Mouse (Mus musculus): Measurements from ENCODE around the gene Zfp710. TPM values are rescaled to one million over a fixed set of nuclear protein-coding genes. Genes with fewer than 3 reads are reported as not detected.

Gene Zfp710
- polyA plus RNA-seq, 1 experiment from 2014 or later: 5.9 TPM

DNA sequence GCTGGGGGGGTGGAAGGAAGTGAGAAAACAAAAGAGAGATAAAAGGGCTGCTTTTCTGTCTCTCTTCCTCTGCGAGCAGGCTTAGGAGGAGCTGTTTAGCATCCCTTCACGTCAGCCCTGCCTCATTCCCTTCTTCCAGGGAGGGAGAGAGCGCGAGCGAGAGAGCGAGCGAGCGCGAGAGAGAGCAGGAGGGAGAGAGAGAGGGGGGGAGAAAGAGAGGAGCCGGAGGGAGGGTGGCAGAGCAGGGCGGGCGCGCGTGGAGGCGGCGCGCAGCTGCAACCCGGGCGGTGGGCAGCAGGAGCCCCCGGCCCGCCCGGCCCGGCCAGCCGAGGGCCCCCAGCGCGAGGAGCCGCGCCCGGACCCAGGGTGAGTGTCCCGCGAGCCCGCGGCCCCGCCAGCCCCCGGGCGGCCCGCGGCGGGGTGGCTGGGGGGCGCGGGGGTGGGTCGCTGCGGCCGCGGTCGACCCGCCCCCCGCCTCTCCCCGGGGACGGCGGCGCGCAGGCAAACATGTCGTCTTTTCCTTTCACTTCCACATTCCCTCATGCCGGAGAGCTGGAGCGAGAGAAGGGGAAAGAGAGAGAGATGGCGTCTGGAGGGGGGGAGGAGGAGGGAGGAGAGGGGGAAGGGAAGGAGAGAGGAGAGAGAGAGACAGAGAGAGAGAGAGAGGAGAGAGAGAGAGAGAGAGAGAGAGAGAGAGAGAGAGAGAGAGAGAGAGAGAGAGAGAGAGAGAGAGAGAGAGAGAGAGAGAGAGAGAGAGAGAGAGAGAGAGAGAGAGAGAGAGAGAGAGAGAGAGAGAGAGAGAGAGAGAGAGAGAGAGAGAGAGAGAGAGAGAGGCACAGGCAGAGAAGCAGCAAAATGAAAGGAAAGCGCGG is 1.7 kb downstream of the Zfp710 start:
- peaks cover 27% of the 10 kb centered on the region for H3K4me1 ChIP-seq (ENCODE audit: insufficient read depth)
- peak overlapping the region; percentile 97 for H3K4me2 ChIP-seq (ENCODE audit: low read depth, low read length)

DNA sequence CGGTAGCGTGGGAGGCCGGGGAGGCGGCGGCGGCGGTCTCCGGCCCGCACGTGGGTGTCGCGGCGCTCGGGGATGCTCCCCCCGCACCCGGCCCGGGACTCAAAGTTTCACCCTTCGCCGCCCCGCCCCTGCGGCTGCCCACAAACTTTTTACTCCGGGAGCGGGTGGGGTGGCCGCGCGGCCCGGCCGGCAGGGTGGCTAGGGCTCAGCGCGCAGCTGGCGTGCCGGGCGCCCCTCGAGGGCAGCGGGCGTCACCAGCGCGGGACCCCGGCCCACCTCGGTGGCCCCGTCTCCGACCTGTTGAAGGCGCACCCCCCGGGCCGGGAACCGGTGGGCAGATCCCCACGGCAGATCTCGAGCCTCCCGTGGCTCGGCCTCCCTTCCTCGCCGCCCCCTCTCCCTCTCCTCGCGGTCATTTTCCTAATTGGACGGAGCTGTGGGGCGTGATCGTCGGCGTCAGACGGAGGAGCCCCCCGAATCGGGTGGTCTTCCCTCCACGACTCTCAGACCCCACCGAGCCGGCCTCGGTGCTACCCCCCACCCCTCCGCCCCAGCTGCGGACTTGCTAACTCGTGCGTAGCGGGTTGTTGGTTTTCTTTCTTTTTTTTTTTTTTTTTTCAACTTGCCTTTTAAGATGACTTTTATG is 2.5 kb downstream of the Zfp710 start:
- Histone ChIP-seq H3K4me1 (ENCODE audit: insufficient read depth) (peaks cover 34% of the 10 kb centered on the region), H3K27me3 (ENCODE audit: insufficient read depth, low read length) (no peaks in the 10 kb centered on the region), H3K4me2 (ENCODE audit: low read depth, low read length) (peak overlapping the region; percentile 97), H3K9me3 (ENCODE audit: low read length) (no peaks in the 10 kb centered on the region), H3K4me3 (ENCODE audit: low read depth, low read length) (peak overlapping the region; percentile 81), H3K9ac (replicated peaks) (peak overlapping the region; percentile 90), H3K27ac (ENCODE audit: low read depth) (peak overlapping the region; percentile 99), H3K36me3 (replicated peaks; ENCODE audit: insufficient read depth, low read length) (no peaks in the 10 kb centered on the region; the same call in 1 of the 2 replicates)
- DNase-seq (peak; percentile 82), ATAC-seq (peak; percentile 43)
- TF ChIP-seq CTCF (IDR thresholded peaks at IDR 0.05; ENCODE audit: low read depth) (no peak), EP300 (IDR thresholded peaks at IDR 0.05; ENCODE audit: low read depth) (no peak)
- WGBS (ENCODE audit: insufficient replicate concordance): 1% methylated on average over 34 of the region's 71 CpGs

More for the DNA sequence above, 1.7 kb downstream of the Zfp710 start:
- no peaks in the 10 kb centered on the region for H3K9me3 ChIP-seq (ENCODE audit: low read length)
- ATAC-seq (peak; percentile 22; the same call in 1 of the 2 replicates), DNase-seq (peak; percentile 52)
- H3K9ac ChIP-seq (replicated peaks): peak overlapping the region; percentile 90
- no peaks in the 10 kb centered on the region; the same call in 1 of the 2 replicates for H3K36me3 ChIP-seq (replicated peaks; ENCODE audit: insufficient read depth, low read length)
- 2% methylated on average over 25 of the region's 59 CpGs for WGBS (ENCODE audit: insufficient replicate concordance)
- TF ChIP-seq EP300 (IDR thresholded peaks at IDR 0.05; ENCODE audit: low read depth) (no peak), CTCF (IDR thresholded peaks at IDR 0.05; ENCODE audit: low read depth) (no peak)
- H3K27ac ChIP-seq (ENCODE audit: low read depth): peak overlapping the region; percentile 99
- peak overlapping the region; percentile 81 for H3K4me3 ChIP-seq (ENCODE audit: low read depth, low read length)
- H3K27me3 ChIP-seq (ENCODE audit: insufficient read depth, low read length): no peaks in the 10 kb centered on the region

DNA sequence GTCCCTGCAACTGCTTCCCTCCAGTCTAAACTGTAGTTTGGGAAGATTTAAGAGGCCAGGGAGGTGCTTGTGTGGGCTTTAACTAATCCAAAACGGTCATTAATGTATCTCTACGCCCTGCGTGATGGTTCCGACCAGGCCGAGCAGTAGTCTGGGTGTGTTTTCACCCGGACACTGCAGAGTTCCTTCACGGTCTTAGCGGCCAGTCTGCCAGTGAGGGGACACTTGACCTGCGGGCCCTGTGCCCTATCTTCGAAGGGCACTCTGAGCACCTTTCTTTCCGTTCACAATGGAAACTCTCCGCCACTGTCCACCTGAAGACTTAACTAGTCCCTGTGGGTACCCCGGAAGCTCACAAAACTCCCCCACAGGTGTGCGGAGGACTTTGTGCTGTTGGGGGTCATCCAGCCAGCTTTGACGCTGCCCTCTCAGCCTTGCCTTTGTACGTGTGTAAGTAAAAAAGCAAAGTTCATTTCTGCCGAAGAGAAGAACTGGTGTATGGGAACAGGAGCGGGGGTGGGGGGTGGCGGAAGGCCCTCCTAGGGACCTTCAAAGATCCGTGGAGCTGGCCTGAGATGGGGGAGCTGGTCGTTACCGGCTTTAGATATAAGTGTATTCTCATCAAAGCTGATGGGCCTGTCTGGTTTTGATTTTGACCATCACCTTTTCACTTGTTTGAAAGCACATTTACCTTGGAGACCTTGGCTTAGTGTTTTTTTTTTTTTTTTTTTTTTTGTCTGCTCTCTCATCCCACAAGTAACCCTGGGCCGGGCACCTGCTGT is 3.2 kb downstream of the Zfp710 start:
- H3K27ac ChIP-seq (ENCODE audit: low read depth): peak overlapping the region; percentile 99
- H3K4me3 ChIP-seq (ENCODE audit: low read depth, low read length): peak overlapping the region; percentile 81
- no peaks in the 10 kb centered on the region for H3K27me3 ChIP-seq (ENCODE audit: insufficient read depth, low read length)
- peak overlapping the region; percentile 90 for H3K9ac ChIP-seq (replicated peaks)
- peak overlapping the region; percentile 97 for H3K4me2 ChIP-seq (ENCODE audit: low read depth, low read length)
- H3K9me3 ChIP-seq (ENCODE audit: low read length): no peaks in the 10 kb centered on the region
- WGBS (ENCODE audit: insufficient replicate concordance): 3% methylated on average over 23 of the region's 23 CpGs
- ATAC-seq: no peak
- H3K4me1 ChIP-seq (ENCODE audit: insufficient read depth): peaks cover 41% of the 10 kb centered on the region
- no peaks in the 10 kb centered on the region; the same call in 1 of the 2 replicates for H3K36me3 ChIP-seq (replicated peaks; ENCODE audit: insufficient read depth, low read length)
- TF ChIP-seq EP300 (IDR thresholded peaks at IDR 0.05; ENCODE audit: low read depth) (no peak), CTCF (IDR thresholded peaks at IDR 0.05; ENCODE audit: low read depth) (no peak)
- DNase-seq: peak; percentile 49

DNA sequence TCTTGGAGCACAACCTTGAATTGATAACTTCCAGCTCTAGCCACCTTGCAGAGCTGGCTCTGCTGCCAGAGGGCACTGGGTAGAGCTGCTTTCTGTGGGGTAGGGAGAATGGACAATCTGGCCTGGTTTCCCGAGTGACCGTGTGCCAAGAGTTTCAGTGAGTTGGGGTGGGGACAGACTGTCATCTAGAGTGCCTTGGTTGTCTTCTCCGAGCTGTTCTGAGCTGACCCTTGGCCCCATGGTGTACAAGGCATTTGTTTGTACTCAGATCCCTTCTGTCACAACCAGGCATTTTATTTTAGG is 3.8 kb downstream of the Zfp710 start:
- peak overlapping the region; percentile 97 for H3K4me2 ChIP-seq (ENCODE audit: low read depth, low read length)
- 10% methylated on average over 3 of the region's 3 CpGs for WGBS (ENCODE audit: insufficient replicate concordance)
- H3K27ac ChIP-seq (ENCODE audit: low read depth): peak overlapping the region; percentile 99
- H3K4me3 ChIP-seq (ENCODE audit: low read depth, low read length): peak overlapping the region; percentile 81
- H3K9ac ChIP-seq (replicated peaks): peak overlapping the region; percentile 90
- H3K36me3 ChIP-seq (replicated peaks; ENCODE audit: insufficient read depth, low read length): no peaks in the 10 kb centered on the region; the same call in 1 of the 2 replicates
- H3K27me3 ChIP-seq (ENCODE audit: insufficient read depth, low read length): no peaks in the 10 kb centered on the region
- DNase-seq (no peak), ATAC-seq (no peak)
- TF ChIP-seq CTCF (IDR thresholded peaks at IDR 0.05; ENCODE audit: low read depth) (no peak), EP300 (IDR thresholded peaks at IDR 0.05; ENCODE audit: low read depth) (no peak)
- H3K9me3 ChIP-seq (ENCODE audit: low read length): no peaks in the 10 kb centered on the region
- H3K4me1 ChIP-seq (ENCODE audit: insufficient read depth): peaks cover 44% of the 10 kb centered on the region

DNA sequence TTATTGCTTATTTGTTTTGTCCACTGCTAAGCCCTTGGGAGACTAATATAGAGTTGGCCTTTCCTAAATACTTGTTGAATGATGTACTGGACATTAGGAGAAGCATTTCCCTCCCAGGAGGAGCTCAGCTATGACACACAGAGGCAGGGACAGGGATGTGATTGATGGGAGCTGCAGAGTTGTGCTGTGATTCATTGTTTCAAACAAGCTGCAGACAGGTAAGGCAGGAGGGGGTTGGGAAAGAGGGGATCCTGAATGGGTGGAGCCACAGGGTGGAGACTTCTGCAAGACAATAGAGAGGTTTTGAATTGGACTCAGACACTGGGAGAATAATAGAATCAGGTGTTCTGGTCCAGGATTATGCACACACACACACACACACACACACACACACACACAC is 5.4 kb downstream of the Zfp710 start:
- Histone ChIP-seq H3K4me3 (ENCODE audit: low read depth, low read length) (no peak overlapping the region), H3K36me3 (replicated peaks; ENCODE audit: insufficient read depth, low read length) (no peaks in the 10 kb centered on the region; the same call in 1 of the 2 replicates), H3K27me3 (ENCODE audit: insufficient read depth, low read length) (no peaks in the 10 kb centered on the region), H3K27ac (ENCODE audit: low read depth) (0 out of 2 replicates have a peak overlapping the region, but pooled peaks have one; percentile 99), H3K4me2 (ENCODE audit: low read depth, low read length) (peak overlapping the region; percentile 97), H3K4me1 (ENCODE audit: insufficient read depth) (peaks cover 51% of the 10 kb centered on the region), H3K9me3 (ENCODE audit: low read length) (no peaks in the 10 kb centered on the region), H3K9ac (replicated peaks) (no peak overlapping the region)
- no peak for ATAC-seq
- DNase-seq: no peak
- no peak for TF ChIP-seq EP300 (IDR thresholded peaks at IDR 0.05; ENCODE audit: low read depth)
- no peak for TF ChIP-seq CTCF (IDR thresholded peaks at IDR 0.05; ENCODE audit: low read depth)

DNA sequence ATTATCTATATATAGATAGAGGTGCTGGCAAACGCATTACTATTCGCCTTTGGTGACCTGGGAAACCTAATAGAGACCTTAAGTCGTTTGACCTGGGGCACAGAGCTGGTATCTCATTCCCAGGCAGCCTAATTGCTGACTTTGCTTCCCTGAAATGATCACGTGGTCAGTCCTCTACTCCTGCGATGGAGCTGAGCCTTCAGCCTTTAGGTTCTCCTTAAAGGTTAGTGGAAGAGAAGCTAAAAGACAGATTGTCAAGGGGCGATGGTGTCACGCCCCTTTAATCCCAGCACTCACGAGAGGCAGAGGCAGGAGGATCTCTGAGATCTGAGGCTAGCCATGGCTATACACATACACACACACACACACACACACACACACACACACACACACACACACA is 5.9 kb downstream of the Zfp710 start:
- no peak overlapping the region for H3K4me2 ChIP-seq (ENCODE audit: low read depth, low read length)
- H3K4me1 ChIP-seq (ENCODE audit: insufficient read depth): peaks cover 56% of the 10 kb centered on the region
- H3K4me3 ChIP-seq (ENCODE audit: low read depth, low read length): no peak overlapping the region
- DNase-seq: no peak
- no peaks in the 10 kb centered on the region for H3K27me3 ChIP-seq (ENCODE audit: insufficient read depth, low read length)
- no peak overlapping the region for H3K9ac ChIP-seq (replicated peaks)
- WGBS (ENCODE audit: insufficient replicate concordance): 72% methylated on average over 8 of the region's 8 CpGs
- TF ChIP-seq EP300 (IDR thresholded peaks at IDR 0.05; ENCODE audit: low read depth): no peak
- no peak for TF ChIP-seq CTCF (IDR thresholded peaks at IDR 0.05; ENCODE audit: low read depth)
- H3K9me3 ChIP-seq (ENCODE audit: low read length): no peaks in the 10 kb centered on the region
- H3K27ac ChIP-seq (ENCODE audit: low read depth): no peak overlapping the region
- ATAC-seq: no peak
- no peaks in the 10 kb centered on the region; the same call in 1 of the 2 replicates for H3K36me3 ChIP-seq (replicated peaks; ENCODE audit: insufficient read depth, low read length)

All from liver, postnatal 0 days (tissue).